Mouse (Mus musculus) B cell, adult 2 months (primary cell): ENCODE data around the gene Nat9.

Experiments
- DNase-seq, 2 experiments: peaks; one replicate each; pipeline ENCODE4 v3.0.0; 2022

Gene Nat9

DNA sequence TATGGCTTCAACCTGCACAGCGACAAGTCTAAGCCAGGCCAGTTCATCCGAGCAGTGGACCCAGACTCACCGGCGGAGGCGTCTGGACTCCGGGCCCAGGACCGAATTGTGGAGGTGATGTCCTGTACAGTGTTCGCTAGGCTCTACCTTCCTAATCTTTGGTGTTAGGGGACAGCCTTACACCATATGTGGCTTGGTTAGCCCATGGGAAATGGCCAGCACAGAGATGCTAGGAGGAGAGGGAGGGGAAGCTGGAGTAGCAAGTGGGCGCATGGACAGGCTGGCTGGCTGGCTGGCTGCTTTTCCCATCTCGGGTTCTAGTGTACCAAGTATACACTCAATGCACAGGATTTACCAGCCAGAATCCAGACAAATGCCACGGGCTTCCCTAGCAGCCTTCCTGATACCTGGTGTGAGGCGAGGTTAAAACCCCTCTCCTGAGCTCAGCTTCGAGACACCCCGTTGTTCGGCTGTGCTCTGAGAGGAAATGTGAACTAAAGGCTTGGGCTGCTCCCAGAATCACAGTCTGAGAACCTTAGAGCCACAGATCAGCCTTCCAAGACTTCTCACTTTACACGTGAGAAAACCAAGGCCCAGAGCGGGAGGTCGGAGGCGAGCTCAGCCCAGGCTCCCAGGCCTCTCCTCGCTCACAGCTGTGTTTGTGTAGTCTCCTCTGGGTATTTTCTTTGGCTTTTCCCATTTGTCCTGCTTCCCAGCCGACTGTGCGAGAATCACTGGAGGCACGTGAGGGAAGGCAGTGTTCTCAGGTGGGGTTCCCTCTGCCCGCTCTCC is 11.1 kb downstream of the Nat9 start:
- no peak for DNase-seq

DNA sequence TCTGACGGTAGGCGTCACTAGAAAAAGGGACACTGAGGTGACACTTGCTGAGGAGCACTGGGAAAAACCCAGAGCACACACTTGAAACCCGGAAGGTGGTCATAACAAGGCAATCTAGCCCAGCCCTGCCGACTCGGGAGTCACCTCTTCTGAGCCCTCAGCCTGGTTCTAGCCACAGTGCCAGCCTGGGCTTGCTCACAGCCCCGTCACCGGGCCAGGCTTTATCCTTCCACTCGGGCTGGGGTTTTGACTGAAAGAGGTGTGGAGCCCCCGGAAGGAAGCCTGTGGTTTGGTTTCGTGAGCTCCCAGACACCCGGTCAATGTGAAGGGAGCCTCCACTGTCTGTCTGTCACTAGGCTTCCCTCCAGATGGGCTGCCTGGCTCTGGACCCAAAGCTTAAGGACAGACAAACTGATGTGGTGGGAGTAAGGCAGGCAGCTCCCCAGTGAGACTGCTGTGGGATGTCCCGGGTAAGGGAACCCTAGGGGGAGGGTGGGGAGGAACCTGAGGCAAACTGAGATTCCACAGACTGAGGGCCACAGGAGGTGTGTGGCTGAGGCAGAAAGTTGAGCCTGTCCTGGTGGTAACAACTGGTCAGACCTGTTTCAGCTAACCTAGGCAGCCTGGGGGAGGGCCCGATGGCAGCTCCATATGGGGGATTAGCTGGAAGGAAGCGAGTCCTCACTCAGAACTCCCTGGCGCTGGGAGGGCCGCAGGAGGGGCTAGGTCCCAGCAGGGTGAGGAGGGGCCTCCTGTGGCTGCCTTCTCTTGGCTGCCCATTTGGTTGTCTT is 13.9 kb downstream of the Nat9 start:
- peak; percentile 40 to 41 for DNase-seq

DNA sequence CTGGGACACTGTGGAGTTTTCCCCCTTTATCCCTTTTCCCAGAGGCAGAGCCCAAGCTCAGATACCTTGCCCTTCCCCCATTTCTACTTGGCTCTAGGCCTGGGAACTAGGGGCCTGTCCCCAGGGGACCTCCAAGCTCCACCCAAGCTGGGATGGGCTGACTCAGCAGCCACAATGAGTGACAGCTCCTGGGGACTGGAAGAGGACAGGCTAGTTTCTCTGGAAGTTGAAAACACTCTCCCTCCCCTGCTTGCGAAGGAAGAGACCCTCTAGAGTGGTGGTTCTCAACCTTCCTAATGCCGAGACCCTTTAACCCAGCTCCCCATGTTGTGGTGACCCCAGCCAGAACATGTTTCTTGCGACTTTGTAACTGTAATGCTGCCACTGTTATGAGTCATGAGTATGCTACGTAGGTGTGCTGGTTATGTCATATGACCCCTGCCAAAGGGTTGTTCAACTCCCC is 14.8 kb downstream of the Nat9 start:
- no peak for DNase-seq

DNA sequence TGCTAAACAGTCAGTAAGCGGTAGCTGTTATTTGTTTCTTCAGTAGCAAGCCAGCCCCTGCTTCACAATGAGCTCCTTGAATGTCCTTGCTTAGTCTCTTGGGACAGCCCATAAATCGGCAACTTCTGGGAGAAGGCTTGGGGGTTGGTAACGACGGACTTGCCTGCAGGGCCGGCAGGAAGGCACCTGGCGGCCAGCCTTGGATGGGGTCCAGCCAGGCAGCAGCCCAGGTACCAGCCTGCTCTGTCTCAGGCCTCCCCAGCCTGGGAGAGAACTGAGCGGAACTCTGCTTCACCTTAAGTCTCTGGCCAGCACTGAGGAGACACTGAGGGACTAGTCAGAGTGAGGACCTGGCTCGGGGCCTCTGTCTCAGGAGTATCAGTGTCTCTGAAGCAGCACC is 16.5 kb downstream of the Nat9 start:
- DNase-seq = no peak

DNA sequence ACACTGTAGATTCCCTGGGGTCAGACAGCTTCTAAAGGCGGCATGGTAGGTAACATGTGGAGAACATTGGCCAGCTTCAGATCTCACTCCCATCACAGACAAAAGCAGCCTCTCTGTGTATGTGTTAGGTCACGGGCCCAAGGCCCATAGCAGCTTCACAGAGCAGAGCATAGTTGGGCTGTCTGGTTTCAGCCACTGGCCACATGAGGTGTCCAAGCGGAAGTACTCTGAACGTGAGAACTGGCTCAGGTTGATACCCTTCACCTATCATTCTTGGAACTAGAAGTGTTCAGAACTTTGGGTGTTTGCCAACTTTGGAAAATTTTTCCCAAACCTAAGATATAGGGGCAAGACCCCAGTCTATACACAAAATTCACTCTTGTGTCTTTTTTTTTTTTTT is 18.2 kb downstream of the Nat9 start:
- DNase-seq = no peak

DNA sequence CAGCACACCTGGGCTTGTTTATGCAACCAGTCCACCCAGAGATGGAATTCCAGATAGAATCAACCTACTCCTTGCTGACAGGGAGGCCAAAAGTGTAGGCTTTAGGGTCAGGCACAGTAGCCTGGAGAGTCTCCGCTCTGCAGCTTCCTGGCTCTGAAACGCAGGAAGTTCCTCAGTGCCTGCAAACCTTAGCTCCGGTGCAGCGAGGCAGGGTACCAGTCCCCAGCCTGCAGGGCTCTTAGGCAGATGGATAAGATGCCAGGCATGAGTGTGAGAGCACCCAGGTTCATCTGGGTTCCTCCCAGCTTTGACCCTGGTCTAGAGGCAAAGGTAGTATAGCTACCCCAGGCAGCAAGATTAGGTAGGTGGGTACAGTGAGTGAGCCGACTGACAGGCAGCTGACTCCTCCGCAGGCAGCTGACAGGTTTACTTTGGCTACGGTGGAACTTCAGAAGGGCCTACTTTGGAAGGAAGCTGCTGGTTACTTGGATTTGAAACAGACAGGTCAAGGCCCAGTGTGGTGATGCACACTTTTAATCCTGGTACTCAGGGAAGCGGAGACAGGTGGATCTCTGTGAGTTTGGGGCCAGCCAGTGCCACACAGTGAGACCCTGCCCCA is 19.9 kb downstream of the Nat9 start:
- DNase-seq = no peak

DNA sequence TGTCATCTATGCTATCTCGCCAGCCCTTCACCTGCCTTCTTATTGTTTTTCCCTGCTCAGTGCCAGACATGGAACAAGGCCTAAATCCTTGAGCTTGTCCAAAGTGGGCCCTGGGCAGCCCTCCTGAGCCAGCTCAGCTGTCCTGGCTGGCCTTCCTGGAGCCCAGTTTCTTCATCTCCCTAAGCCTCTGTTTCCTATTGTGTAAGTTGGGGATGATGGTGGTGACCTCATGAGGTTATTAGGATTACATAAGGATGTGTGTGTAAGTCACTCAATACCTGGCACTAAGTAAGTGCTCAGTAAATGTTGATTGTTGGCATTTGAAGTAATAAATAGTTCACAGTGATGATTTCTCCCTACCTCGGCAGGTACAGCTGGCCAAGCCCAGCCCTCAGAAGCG is 20.9 kb downstream of the Nat9 start:
- no peak for DNase-seq

DNA sequence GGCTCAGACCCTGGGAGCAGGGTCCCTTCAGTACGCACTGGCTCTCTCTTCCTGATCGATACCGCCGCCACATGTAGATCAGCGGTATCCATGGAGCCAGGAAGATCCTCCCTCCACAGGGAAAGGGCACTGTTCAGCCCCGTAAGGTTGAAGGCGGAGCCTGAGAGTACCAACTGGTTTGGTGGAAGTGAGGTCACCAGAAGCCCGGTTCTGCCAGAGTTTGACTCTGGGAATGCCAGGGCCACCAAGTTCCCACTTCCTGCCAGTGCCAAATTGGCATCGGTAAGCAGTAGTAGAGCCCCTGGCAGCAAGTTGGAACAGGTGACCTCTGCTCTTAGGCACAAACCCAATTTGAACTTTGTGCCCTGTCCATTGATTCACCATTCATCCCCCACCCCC is 22.7 kb downstream of the Nat9 start:
- DNase-seq = no peak

DNA sequence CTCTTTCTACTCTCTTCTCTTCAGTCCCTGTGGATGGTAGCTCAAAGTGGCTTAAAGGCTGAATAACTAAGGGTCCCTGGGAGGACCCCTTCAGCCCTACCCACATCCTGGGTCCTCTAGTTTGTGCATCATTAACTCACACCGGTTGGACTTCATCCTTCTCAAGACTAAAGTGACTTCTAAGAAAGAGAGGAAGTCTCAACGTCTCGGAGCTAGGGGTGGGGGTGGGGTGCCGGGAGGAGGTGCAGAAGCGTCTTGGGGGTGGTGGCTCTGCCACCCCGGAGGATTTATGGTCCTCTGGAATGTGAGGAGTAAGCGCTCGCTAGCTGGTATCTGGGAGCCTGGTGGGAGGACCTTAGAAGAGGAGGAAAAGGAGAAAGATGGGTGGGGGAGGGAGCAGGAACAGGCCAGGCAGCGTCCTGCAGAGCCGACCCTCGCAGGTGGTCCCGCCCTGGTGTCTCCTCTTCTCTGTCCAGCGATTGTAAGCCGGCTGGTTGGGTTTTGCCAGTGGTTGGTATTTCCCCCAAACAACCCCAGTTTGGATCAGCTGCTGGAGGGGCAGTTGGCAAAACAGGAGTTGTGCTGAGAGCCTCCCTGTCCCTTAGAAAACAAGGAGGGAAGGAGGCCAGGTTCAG is 23.2 kb downstream of the Nat9 start:
- DNase-seq = no peak

DNA sequence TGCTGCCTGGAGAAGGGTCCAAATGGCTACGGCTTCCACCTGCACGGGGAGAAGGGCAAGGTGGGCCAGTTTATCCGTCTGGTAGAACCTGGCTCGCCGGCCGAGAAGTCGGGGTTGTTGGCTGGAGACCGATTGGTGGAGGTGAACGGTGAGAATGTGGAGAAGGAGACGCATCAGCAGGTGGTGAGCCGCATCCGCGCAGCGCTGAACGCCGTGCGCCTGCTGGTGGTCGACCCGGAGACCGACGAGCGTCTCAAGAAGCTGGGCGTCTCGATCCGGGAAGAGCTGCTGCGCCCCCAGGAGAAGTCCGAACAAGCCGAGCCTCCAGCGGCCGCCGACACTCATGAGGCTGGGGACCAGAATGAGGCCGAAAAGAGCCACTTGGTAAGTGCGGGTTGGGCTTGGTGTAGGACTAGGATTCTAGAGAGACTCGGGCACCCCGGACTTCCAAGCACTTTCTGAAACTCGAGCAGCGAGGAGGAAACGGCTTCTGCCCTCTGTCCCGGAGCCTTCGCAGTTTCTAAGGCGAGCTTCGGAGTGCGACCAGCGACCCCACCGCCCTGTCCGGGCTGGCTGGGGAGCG is 24.0 kb downstream of the Nat9 start:
- peak; percentile 69 to 74 for DNase-seq

DNA sequence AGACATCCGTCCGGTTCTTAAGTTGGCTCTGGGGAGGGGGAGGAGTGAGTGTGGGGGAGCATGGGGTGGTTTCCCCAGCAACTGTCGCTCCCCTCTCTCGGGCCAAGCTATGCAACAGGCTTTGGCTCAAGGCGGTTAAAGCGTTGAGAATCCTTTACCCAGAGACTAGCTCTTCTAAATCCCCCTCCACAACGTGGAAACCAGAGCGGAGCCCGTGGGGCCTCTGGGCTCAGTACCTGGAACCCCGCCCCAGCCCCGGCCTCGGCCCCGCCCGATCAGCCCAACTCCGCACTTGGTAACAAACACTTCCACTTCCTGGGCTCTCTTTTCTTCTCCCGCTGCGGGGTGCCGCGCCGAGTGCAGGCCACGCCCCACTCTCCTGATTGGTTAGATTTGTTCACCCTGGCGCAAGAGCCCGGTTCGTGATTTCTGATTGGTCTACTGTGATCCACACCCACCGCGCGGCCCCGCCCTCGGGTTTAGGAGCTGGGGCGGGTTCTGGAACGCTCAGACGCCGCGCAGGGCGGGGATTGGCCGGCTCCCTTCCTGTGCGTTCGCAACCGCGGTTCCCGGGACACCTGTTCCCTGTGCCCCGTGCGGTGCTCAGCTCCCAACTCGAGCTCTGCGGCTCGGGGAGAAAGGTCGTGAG is 24.7 kb downstream of the Nat9 start, which contains the start of gene Slc9a3r1:
Gene Slc9a3r1 (plus strand): TSS at position 510 of the 649 bp plus-strand sequence.
- DNase-seq = peak; percentile 99

DNA sequence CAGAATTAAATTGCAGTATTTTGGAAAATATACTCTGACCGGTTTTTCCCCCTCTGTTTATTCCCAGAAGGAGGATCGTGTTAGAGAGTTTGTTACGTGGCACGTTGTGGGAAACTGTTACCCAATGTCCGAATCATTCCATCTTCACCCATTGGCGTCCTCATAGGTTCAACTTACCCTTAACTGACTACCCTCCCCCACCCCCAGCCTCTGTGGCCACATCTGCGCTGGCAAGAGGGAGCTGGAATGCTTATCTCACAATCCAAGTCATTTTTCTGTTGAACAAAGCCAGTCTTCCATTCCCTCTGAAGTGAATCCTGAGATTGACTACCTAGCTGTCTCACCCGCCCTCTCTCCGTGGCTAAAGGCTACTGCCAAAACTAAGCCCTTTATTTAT is 25.5 kb downstream of the Nat9 start:
- DNase-seq = no peak

DNA sequence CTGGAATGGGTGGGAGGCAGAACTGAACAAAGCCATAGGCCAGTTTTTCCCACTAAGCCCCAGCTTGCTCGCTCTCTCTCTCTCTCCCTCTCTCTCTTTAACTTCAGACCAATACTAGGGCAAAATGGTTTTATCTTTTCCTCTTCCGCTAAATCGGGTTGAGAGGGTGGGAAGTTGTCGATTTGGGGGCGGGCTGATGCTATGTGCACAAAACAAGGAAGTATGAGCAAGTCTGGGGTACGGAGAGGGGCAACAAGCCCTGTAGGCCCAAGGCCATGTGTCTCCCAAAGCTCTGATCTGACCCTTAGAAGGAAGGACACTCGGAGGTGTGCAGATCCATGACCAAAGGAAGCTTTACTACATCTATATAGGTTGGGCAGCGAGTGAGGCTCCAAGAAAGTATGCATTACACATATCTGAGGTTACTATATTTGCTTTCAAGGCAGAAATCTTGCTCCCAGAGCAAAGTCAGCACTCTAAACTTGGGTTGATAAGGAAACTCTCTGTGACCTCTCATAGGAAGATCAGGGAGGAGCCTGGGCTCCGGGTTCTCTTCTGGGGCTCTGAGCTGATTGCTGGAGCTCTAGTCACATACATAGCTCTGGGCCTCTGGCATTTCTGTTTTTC is 26.0 kb downstream of the Nat9 start:
- DNase-seq = peak; percentile 45 to 50

DNA sequence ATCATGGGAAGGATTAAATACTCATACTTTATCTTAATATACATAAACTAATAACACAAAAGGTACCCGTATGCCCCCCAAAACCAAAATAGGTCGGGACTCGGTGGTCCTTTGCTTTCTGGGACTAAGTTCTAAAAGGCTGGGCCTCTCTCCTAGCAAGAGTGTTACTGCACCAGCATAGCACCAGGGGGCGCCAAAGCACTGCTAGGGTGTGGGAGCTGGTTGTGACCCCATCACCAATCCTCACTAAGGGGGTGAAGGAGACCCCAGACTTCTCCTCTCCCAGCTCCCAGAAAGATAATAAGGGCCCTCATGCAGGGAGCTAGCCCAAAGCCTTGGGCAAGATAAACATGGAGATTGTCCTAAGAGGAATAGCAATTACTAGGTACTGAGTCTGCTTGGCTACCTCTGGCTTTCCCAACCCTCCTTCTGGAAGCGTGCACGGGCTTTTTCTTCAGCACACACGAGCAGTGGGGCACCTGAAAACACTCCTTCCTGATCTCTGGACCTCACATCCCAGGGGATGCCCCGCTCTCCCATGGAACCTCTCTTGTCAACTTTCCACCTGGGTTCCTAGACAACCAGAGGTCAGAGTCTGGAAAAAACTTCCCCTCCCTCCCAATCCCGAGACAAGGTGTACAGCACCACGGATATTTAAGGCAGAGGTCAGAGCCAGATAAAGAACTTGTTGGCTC is 26.6 kb downstream of the Nat9 start:
- peak; percentile 91 to 92 for DNase-seq

DNA sequence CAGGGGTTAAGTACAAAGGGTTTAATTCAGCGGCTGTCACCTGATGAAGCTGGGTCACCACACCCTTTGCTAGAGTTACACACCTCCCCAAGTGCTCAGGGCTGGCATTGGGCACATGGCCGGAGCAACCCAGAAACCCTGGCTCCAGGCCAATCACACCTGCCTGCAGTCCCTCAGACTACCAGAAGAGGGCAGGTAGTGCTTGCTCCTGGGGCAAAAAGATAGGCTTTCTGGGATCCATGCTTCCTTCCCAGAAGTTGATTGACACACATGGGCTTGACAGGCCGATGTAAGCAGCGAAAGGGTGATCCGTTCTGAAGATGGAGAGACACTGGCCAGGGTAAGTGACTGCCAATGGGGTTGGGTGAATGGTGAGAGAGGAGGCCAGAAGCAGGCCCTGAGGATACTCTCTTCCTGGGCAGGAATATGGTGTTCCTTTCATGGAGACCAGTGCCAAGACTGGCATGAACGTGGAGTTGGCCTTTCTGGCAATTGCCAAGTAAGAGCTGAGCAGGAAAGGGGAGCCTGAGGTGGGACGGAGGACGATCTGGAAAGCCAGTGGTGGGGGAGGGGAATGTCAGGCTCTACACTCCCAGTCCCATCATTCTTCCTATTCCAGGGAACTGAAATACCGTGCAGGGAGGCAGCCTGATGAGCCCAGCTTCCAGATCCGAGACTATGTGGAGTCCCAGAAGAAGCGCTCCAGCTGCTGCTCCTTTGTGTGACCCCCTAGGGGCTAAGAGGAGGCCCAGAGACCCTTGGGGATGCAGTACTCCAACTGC is 27.5 kb downstream of the Nat9 start:
- peak; percentile 88 to 89 for DNase-seq

DNA sequence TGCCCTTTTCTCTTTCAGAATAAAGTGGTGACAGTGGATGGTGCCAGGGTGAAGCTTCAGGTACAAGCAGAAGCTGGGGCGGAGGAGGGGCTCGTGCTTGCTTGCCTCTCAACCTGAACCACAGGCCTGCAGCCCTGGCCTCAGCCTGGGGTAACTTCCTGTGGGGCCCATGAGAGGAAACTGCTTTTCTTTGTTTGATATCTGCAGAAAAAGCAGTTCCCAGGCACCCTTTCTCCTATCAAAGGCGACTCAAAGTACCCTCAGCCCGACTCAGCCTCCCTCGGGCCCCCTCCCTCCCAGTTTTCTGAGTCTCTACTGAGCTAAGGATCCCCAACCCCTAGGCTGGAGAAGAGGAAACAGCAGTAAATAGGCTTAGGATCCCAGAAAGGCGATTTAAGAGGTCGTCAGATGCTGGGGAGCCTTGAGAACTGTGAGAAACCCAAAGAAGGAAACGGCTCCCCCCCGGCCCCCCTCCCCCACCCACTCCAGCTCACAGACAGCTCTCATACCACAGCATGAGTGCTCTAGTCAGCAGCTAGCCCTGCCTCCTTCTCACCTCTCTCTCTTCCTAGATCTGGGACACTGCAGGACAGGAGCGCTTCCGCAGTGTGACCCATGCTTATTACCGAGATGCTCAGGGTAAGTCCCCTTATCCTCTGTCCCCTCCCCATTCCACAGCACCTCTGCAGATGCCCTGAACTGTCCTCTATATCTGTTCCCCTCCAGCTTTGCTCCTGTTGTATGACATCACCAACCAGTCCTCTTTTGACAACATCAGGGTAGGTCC is 29.5 kb downstream of the Nat9 start:
- peak; percentile 55 to 60 for DNase-seq

DNA sequence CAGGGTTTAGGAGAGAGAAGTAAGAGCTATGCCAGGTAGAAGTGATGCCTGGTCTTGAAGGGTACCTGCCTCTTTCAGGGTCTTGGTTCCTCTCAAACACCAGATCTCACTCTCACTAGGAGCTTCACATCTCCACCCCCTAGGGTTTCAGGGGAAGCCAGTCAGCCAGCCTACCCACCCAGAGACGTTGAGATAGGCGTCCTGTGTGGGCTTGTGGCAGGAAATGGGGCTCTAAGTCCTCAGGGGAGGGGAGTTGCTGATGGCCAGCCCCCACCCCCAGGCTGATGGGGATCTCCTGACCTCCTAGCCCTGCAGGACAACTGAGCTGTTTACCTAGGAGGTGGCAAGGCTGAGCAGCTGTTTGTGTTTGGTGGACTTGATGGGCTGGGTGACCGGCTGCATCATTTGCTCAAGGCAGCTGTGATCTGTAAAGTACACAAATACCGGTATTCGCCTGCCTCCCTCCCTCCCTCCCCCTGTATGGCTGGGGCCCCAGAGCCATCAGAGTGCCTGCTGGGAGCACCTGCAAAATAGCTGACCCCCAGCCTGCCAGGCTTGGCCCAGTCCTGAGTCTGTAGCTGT is 32.5 kb downstream of the Nat9 start:
- DNase-seq = no peak

DNA sequence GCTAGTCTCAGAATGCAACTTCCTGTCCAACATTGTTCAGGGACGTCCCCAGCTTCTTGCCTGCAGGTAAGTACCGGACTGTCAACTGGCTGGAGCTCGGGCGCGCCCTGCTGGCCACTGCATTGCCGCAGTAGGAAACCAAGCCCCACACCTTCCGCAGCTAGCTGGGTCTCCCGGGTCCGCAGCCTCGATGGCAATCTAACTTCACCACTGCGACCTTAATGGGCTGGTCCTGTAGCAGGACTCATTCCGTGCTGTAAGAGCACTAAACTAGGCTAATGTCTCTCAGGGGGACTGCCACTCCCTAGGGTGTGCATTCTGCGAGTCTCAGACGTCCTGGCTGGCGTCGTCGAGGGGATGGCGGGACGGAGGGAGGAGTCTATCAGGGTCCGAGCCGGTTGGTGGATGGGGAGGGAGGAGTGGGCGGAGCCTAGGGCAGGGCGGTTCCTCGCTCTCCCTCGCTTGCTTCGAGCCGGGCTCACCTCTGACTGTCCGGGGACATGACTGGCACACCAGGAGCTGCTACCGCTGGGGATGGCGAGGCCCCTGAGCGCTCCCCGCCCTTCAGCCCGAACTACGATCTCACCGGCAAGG is 33.9 kb downstream of the Nat9 start:
- peak; percentile 91 for DNase-seq

DNA sequence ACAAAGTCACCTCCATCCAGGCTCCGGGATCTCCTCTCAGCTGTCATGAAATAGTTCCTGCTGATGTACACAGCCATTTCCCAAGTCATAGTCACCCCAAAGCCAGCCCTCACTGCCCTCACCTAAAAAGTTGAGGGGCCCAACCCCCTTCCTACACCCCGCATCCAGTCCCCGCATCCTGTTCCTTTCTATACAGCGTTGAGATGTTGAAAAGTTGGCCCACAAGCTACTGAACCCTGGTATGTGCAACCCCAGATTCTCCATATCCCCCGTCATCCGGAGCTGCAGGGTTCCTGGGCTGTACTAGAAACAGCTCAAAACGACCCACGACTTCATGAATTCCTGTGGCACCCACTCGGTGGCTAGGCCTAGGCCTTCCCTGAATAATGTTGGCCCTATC is 34.6 kb downstream of the Nat9 start:
- DNase-seq = no peak
